Mouse (Mus musculus): ENCODE results near the gene Srebf1. TPM values are rescaled to one million over a fixed set of nuclear protein-coding genes. Genes with fewer than 3 reads are reported as not detected.

The Srebf1 gene
- polyA plus RNA-seq, 1 experiment: 192 TPM

DNA sequence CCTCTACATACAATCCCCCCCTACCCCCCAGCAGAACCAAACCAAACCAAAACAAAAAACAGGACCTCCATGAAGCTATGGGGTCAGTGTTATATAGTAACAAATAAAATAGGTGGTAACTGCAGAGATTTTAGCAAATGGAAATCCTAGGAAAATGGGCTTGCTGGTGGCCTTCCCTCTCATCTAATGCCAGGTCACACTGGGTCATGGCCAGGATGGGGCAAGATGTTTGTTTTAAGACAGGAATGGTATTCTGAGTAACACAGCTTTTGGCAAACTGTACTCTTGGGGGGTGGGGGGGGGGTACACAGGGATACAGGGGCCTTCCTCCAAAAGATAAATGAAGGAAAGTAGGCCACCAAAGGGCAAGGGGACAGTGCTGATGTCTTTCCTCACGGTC, 59.8 kb downstream of the Srebf1 start:
- TF ChIP-seq TCF3 (IDR thresholded peaks at IDR 0.05; ENCODE audit: insufficient read length, low read depth) (no peak), POLR2AphosphoS2 (IDR thresholded peaks at IDR 0.05; ENCODE audit: insufficient read length, low read depth) (no peak), SRF (IDR thresholded peaks at IDR 0.05; ENCODE audit: control insufficient read depth, insufficient read length, low read depth) (no peak), MYOG (IDR thresholded peaks at IDR 0.05; ENCODE audit: control insufficient read depth in 1 of 3, insufficient read depth in 1 of 3, insufficient read length in 2 of 3, low read depth in 2 of 3) (no peak), REST (IDR thresholded peaks at IDR 0.05; ENCODE audit: insufficient read depth, insufficient read length) (no peak), MAX (IDR thresholded peaks at IDR 0.05; ENCODE audit: low read depth) (no peak), MYOD1 (IDR thresholded peaks at IDR 0.05; ENCODE audit: control insufficient read depth in 1 of 3, insufficient read length in 2 of 3, low read depth in 2 of 3) (no peak), E2F4 (IDR thresholded peaks at IDR 0.05; ENCODE audit: insufficient read depth) (no peak), POLR2A (IDR thresholded peaks at IDR 0.05; ENCODE audit: insufficient read length, low read depth) (no peak), TCF12 (IDR thresholded peaks at IDR 0.05; ENCODE audit: insufficient read depth, poor library complexity, severe bottlenecking) (no peak), CEBPB (IDR thresholded peaks at IDR 0.05; ENCODE audit: insufficient read depth, poor library complexity, severe bottlenecking) (no peak)
- Histone ChIP-seq H3K79me2 (ENCODE audit: control insufficient read depth, insufficient read depth) (peaks cover 52% of the 10 kb centered on the region), H3K27me3 (ENCODE audit: control insufficient read depth, insufficient read depth, insufficient read length) (no peaks in the 10 kb centered on the region), H3K36me3 (ENCODE audit: control insufficient read depth, insufficient read depth) (peaks cover 4% of the 10 kb centered on the region), H3K4me3 (no peak overlapping the region), H3K4me2 (ENCODE audit: low read depth) (no peak overlapping the region), H3ac (ENCODE audit: control insufficient read depth, insufficient read length) (no peak overlapping the region)

DNA sequence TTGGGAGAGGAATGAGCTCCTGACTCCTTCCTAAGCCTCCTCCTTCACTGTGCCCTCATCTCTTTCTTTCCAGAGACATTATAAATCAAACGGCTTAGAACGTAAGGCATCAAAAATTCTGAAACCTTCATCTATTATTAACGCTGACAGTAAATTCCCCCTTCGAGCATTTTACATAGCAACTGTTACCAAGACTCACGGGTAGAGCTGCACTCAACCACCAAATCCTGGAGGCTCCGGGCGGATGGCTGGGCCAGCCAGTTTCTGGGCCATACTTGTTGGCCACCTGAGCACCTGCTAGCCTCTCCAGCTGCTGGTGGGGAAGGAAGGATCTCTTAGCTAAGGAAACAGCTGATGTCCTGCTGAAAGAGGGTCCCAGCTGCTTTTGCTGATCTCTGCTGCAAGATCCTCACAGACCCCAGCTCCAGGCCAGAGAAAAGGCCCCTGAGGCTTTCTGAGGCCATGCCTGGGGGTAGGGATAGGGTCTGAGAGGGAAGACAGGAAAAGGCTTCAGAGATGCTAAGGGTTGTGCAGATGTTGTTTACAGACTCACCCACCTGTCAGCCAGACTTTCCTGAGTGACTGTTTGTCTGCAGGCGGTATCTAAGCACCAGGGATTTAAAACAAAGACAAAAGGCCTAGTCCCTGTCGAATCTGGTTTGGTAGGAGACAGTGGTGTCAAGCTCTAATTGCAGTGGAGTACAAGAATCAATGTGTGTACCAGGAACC, 61.1 kb downstream of the Srebf1 start:
- Histone ChIP-seq H3K27me3 (ENCODE audit: control insufficient read depth, insufficient read depth, insufficient read length) (no peaks in the 10 kb centered on the region), H3K4me3 (no peak overlapping the region), H3K79me2 (ENCODE audit: control insufficient read depth, insufficient read depth) (peaks cover 51% of the 10 kb centered on the region), H3ac (ENCODE audit: control insufficient read depth, insufficient read length) (no peak overlapping the region), H3K4me2 (ENCODE audit: low read depth) (no peak overlapping the region), H3K36me3 (ENCODE audit: control insufficient read depth, insufficient read depth) (peaks cover 9% of the 10 kb centered on the region)
- TF ChIP-seq MYOG (IDR thresholded peaks at IDR 0.05; ENCODE audit: control insufficient read depth in 1 of 3, insufficient read depth in 1 of 3, insufficient read length in 2 of 3, low read depth in 2 of 3) (peak in 1 of 3 experiments; percentile 5), POLR2AphosphoS2 (IDR thresholded peaks at IDR 0.05; ENCODE audit: insufficient read length, low read depth) (no peak)

DNA sequence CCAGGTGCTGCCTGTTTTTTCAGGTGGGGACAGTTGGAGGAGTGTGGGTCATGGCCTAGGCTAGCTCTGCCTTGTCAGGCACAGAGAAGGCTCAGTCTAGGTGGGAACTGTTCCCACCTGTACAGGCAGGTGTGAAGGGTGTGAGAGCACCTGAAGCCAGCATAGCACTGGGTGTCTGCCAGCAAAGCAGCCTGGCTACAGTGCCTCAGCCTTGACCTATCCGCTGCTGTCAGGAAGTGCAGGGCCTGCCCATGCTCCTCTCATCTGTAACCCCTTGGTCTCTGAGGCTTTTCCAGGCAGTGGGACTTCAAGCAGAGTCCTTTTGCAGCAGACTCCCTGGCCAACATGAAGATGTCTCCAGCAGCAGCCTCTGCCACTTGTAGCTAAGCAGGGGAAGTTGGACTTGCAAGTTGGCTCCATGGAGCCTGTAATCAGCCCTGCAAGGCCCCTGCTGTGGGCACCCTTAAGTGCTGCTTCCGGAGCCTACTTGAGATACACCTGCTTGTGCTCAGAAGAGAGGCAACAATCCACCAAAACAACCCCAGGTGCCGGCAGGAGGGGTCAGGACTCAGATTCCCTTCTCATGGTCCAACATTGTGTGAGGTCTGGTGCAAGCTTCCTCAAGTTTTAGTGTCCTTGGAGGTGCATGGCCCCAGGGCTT, 61.8 kb downstream of the Srebf1 start:
- H3K4me2 ChIP-seq (ENCODE audit: low read depth): no peak overlapping the region
- H3K4me3 ChIP-seq: no peak overlapping the region
- peaks cover 44% of the 10 kb centered on the region for H3K79me2 ChIP-seq (ENCODE audit: control insufficient read depth, insufficient read depth)
- no peak for TF ChIP-seq MYOD1 (IDR thresholded peaks at IDR 0.05; ENCODE audit: control insufficient read depth in 1 of 3, insufficient read length in 2 of 3, low read depth in 2 of 3)
- no peak for TF ChIP-seq MYOG (IDR thresholded peaks at IDR 0.05; ENCODE audit: control insufficient read depth in 1 of 3, insufficient read depth in 1 of 3, insufficient read length in 2 of 3, low read depth in 2 of 3)
- TF ChIP-seq REST (IDR thresholded peaks at IDR 0.05; ENCODE audit: insufficient read depth, insufficient read length): no peak
- no peak overlapping the region for H3ac ChIP-seq (ENCODE audit: control insufficient read depth, insufficient read length)
- H3K27me3 ChIP-seq (ENCODE audit: control insufficient read depth, insufficient read depth, insufficient read length): no peaks in the 10 kb centered on the region
- H3K36me3 ChIP-seq (ENCODE audit: control insufficient read depth, insufficient read depth): peaks cover 13% of the 10 kb centered on the region

DNA sequence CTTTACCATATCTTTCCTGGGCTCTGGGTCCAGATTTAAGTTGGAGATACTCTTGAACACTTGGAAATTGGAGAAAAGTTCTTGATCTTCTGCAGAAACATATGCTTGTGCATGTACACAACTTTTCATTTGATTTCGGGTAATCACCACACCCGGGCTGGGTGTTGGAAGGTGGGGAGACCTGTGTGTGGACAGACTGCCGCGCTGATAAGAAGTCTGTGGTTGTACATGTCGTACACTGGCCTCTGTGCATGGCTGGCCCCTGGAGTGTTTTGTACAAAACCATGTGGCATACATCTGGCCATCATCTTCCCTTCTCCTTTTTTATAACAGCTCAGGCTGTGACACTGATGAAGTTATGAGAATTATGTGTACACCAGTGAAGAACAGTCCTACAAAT, 62.4 kb downstream of the Srebf1 start:
- H3K36me3 ChIP-seq (ENCODE audit: control insufficient read depth, insufficient read depth): peaks cover 13% of the 10 kb centered on the region
- no peaks in the 10 kb centered on the region for H3K27me3 ChIP-seq (ENCODE audit: control insufficient read depth, insufficient read depth, insufficient read length)
- no peak overlapping the region for H3K4me2 ChIP-seq (ENCODE audit: low read depth)
- no peak for TF ChIP-seq USF1 (IDR thresholded peaks at IDR 0.05; ENCODE audit: low read depth)
- no peak for TF ChIP-seq TCF3 (IDR thresholded peaks at IDR 0.05; ENCODE audit: insufficient read length, low read depth)
- H3K79me2 ChIP-seq (ENCODE audit: control insufficient read depth, insufficient read depth): peaks cover 43% of the 10 kb centered on the region
- H3K4me3 ChIP-seq: no peak overlapping the region
- no peak overlapping the region for H3ac ChIP-seq (ENCODE audit: control insufficient read depth, insufficient read length)

DNA sequence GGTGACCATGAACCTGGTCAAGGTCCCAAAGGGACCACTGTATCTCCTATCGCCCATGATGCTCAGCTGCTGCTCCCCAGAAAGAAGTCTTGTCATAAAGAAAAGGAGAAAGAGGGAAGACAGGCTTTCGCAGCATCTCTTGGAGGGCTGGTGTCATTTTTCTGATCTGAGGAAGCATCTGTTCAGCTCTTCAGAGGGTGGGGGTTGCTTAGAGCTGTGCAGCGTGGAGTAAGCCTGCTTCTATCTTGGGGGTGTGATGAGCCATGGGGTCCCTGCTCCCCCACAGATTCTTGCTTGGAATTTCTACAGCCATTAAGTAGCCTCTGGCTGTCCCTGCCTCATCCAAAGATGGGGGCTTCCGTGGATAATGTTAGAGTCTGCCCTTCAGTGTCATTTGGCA, 64.1 kb downstream of the Srebf1 start:
- Histone ChIP-seq H3K4me3 (no peak overlapping the region), H3K4me2 (ENCODE audit: low read depth) (no peak overlapping the region), H3K79me2 (ENCODE audit: control insufficient read depth, insufficient read depth) (peaks cover 41% of the 10 kb centered on the region), H3K36me3 (ENCODE audit: control insufficient read depth, insufficient read depth) (peaks cover 13% of the 10 kb centered on the region), H3K27me3 (ENCODE audit: control insufficient read depth, insufficient read depth, insufficient read length) (no peaks in the 10 kb centered on the region), H3ac (ENCODE audit: control insufficient read depth, insufficient read length) (no peak overlapping the region)
- TF ChIP-seq REST (IDR thresholded peaks at IDR 0.05; ENCODE audit: insufficient read depth, insufficient read length) (no peak), TCF3 (IDR thresholded peaks at IDR 0.05; ENCODE audit: insufficient read length, low read depth) (no peak), POLR2AphosphoS2 (IDR thresholded peaks at IDR 0.05; ENCODE audit: insufficient read length, low read depth) (no peak), MYOD1 (IDR thresholded peaks at IDR 0.05; ENCODE audit: control insufficient read depth in 1 of 3, insufficient read length in 2 of 3, low read depth in 2 of 3) (no peak), POLR2A (IDR thresholded peaks at IDR 0.05; ENCODE audit: insufficient read length, low read depth) (no peak), MAX (IDR thresholded peaks at IDR 0.05; ENCODE audit: low read depth) (no peak), SRF (IDR thresholded peaks at IDR 0.05; ENCODE audit: control insufficient read depth, insufficient read length, low read depth) (no peak)
